Mouse (Mus musculus): ENCODE results near the gene Supt3. TPM values are rescaled to one million over a fixed set of nuclear protein-coding genes. Genes with fewer than 3 reads are reported as not detected.

Gene Supt3
- polyA plus RNA-seq, 1 experiment from 2014 or later = 18.6 TPM

Other genes starting within 250 kb of the Supt3 start
- gene Runx2, start 37.6 kb downstream of the Supt3 start, polyA plus RNA-seq (2015; fragmentation: Nextera tagmentation; extraction: Ambion mirVana) = 0.68 and 1.2 TPM in 2 replicates

Measured in intestine, embryonic 15.5 days (tissue).